Mouse (Mus musculus) CD4-positive, CD25-positive, alpha-beta regulatory T cell, adult 2 months (primary cell): ENCODE results near the gene Ddx39b.

Experiments
- DNase-seq: peaks from one replicate; pipeline ENCODE4 v3.0.0-alpha.2; 2012; ENCODE audit warnings: low read depth, low spot score

The Ddx39b gene

GRCm38 (mm10) chr17:35243086-35243485 is 1.5 kb downstream of the Ddx39b start:
- peak; percentile 49 for DNase-seq

GRCm38 (mm10) chr17:35244999-35245398 is 3.5 kb downstream of the Ddx39b start:
- DNase-seq = no peak

GRCm38 (mm10) chr17:35245731-35246623 is 4.4 kb downstream of the Ddx39b start:
- peak; percentile 82 for DNase-seq

DNA sequence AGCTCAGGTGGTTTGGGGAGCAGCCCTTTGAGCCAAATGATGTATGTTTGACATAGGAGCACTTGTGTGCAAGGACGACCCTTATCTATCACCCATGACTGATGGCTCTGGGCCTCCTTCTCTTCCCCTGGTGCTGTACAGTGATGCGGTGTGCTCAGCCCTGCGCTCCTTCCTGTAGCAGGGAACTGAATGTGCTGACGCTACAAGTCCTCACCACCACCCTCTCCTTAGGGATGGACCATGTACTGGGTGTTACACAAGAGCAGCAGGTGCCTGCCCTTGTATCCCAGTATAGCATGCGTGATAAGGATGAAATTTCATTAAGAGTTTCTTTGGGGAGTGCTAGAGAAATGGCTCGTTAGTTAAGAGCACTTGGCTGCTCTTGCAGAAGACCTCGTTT is 5.6 kb downstream of the Ddx39b start:
- DNase-seq = no peak

DNA sequence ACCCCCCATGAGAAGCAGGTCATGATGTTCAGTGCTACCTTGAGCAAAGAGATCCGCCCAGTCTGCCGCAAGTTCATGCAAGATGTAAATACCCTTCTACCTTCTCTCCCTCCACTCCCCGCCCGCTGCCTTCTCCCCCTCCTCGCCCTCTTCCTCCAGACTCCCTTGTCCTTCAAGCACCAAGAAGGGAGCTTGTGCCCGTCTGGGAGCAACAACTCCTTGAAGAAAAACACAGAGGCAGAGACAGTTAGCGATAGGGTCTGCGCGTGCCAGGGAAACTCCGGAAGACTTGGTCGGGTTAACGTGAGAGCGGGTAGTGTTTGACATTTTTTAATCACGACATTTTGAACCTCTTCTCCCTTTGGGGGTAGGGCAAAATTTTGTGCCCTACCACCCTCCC is 7.4 kb downstream of the Ddx39b start:
- no peak for DNase-seq

DNA sequence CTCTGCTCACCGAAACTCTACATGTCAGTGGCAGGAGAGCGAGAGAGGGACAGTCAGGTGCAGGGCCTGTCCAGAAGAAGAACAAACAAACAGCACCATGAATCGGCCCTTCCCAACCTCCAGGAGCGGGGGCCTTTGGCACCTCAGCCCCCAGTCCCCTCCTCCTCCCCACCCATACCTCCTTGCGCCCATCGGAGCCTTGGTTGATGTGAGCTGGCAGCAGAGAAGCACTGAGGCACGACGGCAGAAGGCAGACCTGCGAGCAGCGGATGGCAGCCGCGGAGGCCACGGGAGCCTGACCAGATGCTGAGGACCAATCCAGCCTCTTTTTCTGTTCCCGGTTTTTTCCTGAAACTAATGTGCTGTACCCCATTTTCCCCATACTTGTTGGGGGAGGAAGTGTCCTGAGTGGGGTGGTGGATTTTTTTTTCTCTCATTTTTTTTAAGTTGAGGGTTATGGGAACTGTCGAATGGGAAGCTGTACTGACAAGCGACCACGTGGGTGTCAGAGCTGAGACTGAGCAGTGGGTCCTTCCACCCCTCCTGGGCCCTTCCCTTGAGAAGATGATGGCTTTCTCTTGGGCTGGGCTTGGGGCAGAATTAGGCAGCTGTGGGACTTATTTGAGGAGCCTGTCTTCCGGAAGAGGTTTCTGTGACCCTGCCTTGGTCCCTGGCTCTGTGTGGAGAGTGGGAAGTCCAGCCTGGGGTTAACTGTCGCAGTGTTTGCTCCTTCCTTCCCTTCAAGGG is 8.1 kb downstream of the Ddx39b start:
- DNase-seq = no peak

- DNase-seq = no peak
Observed at GRCm38 (mm10) chr17:35250348-35251120, 9.0 kb downstream of the Ddx39b start.

GRCm38 (mm10) chr17:35251162-35251719 is 9.7 kb downstream of the Ddx39b start:
- no peak for DNase-seq

GRCm38 (mm10) chr17:35251981-35252380 is 10.4 kb downstream of the Ddx39b start:
- no peak for DNase-seq

DNA sequence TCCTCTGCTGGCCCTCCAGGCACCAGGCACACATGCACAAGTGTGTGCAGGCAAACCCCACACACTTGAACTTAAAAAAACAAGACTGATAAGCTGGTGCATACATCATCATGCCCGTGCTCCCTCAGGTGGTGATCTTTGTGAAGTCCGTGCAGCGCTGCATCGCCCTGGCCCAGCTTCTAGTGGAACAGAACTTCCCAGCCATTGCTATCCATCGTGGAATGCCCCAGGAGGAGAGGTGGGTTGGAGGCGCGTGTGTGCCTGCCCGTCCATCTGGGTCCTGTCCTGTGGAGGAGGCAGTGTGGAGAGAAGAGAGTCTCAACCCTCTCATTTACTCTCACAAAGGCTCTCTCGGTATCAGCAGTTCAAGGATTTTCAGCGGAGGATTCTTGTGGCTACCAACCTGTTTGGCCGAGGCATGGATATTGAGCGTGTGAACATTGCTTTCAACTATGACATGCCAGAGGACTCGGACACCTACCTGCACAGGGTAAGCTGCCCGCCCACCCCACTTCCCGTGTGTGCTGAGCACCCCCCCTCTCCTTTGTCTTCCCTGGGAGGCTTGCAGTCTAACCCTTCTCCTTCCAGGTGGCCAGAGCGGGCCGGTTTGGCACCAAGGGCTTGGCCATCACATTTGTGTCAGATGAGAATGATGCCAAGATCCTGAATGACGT is 11.2 kb downstream of the Ddx39b start:
- no peak for DNase-seq

DNA sequence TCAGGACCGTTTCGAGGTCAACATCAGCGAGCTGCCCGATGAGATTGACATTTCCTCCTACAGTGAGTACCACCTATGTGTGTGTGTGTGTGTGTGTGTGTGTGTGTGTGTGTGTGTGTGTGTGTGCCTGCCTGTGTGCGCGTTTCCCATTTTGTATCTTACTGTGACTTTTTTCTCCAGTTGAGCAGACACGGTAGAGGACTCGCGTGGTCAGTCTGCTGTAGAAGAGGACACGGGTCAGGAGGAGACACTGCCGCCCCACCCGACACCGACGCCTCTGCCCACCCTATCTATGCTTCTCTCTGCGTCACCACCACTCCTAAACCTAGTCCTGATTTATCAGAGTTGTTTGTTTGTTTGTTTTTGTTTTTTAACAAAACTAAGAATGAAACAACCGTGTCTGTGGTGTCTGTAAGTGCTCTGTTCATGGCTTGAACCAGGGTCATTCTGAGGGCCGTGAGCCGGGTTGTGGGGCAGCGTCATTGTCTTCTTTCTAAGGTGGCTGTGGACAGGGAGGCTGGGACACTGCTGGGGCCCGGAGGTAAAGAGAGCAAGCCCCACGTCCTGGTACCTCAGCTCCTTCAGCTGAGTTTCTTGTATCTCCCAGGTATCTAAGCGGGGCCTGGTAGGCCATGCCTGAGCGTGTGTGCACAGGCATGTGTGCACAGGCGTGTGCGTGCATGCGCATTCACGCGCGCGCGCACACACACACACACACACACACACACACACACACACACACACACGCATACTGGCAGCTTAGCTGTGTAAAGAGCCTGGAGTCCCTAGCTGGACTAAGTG is 11.9 kb downstream of the Ddx39b start:
- no peak for DNase-seq

- peak; percentile 85 for DNase-seq
Observed at GRCm38 (mm10) chr17:35254241-35255098, 12.9 kb downstream of the Ddx39b start.

- DNase-seq = no peak
Observed at GRCm38 (mm10) chr17:35255301-35255700, 13.8 kb downstream of the Ddx39b start.

DNA sequence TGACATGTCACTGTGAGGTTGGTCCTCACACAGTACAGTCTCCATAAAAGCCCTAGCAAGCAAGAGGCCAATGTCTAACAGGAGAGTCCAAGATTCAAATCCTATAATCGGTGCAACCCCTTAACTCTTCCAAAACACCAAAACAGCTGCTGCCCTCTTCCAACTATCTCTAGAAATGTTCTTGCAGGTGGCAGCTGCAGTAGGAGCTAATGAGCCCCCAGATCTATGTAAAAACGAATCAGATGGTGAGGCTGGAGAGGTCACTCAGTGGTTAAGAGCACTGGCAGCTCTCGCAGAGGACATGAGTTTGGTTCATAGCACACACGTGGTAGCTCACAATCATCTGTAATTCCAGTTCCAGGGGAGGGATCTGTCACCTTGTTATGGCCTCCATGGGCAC is 14.2 kb downstream of the Ddx39b start:
- no peak for DNase-seq

DNA sequence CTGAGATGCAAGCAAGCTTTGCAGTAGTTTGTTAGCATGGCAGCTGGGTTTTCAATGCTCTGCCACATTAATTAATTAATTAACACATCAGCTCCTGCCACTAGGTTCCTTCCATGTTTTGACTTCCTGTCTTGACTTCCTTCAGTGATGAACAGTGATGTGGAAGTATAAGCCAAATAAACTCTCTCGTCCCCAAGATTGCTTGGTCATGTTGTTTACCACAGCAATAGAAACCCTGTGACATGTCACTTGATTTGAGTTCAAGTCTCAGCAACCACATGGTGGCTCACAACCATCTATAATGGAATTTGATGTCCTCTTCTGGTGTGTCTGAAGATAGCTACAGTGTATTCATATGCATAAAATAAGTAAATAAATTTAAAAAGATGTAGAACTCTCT is 15.8 kb downstream of the Ddx39b start:
- DNase-seq = no peak

- DNase-seq = peak; percentile 94
Observed at GRCm38 (mm10) chr17:35257824-35258491, 16.4 kb downstream of the Ddx39b start.

DNA sequence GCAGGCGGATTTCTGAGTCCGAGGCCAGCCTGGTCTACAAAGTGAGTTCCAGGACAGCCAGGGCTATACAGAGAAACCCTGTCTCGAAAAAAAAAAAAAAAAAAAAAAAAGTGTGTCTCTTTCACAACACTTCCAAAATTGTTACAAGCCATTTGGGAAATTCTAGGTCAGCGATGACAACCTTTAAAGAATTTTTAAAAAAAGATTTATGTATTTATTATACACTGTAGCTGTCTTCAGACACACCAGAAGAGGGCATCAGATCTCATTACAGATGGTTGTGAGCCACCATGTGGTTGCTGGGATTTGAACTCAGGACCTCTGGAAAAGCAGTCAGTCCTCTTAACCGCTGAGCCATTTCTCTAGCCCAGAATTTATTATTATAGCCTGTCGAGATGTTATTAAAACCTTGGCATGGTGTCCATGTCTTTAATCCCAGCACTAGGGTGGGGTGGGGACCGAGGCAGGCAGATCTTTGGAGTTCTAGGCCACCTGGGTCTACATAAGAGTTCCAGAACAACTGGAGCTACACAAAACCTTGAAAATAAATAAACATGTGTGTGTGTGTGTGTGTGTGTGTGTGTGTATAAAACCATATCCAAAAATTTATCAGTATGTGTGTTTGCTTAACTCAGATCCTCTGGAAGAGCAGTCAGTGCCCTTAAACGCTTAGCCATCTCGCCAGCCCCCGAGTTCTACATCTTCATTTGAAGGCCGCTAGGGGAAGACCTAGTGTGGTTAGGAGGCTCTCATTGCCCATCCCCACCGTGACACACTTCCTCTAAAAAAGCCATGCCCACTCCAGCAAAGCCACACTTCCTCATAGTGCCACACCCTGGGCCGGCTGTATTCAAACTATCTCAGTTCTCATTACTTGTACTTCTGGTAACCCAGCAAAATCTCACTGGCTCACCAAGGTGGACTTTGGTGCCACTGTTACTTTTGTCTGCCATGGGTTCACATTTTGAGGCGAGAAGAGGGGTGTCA is 17.2 kb downstream of the Ddx39b start:
- DNase-seq = peak; percentile 86

DNA sequence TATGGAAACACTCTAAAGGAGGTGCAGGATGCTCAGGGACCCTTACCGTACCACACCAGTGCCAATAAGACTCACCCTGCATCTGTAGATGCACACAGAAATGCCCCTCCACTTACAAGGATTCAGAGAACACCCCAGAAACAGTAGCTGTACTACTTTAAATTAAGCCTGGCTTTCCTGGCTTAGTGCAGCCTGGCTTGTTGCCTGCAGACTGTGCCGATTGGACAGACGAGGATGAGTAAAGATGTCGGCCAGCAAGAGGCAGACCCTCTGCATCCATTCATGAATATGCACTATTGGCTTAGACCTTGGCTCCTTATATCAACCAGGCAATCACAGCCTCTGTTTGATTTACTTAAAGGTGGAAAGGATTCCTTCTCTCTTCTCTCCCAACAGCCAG is 18.1 kb downstream of the Ddx39b start:
- DNase-seq = no peak
